Mouse (Mus musculus) heart, adult 2 months (tissue): Measurements from ENCODE around the gene Car4.

Experiments
- CTCF ChIP-seq: fragments of 200-600 bp; IDR thresholded peaks from 2 replicates; pipeline ENCODE4 v1.8.1; 2022; ENCODE audit warnings: antibody characterized with exemption, mild to moderate bottlenecking, moderate library complexity
- EP300 ChIP-seq: fragments of 200-500 bp; IDR thresholded peaks from 2 replicates; pipeline ENCODE4 v1.6.1; 2011; ENCODE audit warnings: low read depth, low read length, control low read depth; ENCODE audit not compliant: insufficient read depth
- POLR2A ChIP-seq: fragments of 200-500 bp; IDR thresholded peaks from 2 replicates; pipeline ENCODE4 v1.6.1; 2011; ENCODE audit warnings: mild to moderate bottlenecking, low read depth, low read length, control low read depth; ENCODE audit not compliant: insufficient read depth

DNA sequence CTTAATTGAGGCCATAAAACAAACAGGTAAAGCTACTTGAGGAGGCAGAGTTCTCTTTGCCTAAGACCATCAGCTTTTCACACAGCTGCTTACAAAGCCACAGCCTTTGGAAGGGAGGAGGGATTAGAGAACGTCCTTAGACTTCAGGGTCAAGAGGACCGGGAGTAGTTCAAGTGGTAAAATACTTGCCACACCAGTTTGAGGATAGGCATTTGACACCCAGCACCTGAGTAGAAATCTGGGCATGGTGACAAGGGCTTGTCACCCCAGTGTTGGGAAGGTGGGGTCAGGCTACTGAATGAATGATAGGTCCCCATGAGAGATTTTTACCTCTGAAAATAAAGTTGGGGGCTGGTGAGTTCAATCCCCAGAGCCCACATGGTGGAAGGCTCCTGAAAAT, 5.0 kb upstream of the Car4 start:
- TF ChIP-seq CTCF, result no peak
- no peak for TF ChIP-seq POLR2A
- no peak for TF ChIP-seq EP300
